Mouse (Mus musculus) kidney, postnatal 0 days (tissue): ENCODE results near the gene Wdr26. TPM values are rescaled to one million over a fixed set of nuclear protein-coding genes. Genes with fewer than 3 reads are reported as not detected.

ENCODE experiments used
- ATAC-seq: fragments of 200-750 bp; cut with Nextera tagmentation; replicated peaks from 2 replicates; pipeline ENCODE4 v1.8.0; 2017; ENCODE audit warnings: low read depth, moderate number of reproducible peaks, moderate TSS enrichment, moderate library complexity; ENCODE audit not compliant: low FRiP score
- DNase-seq: peaks from one replicate; pipeline ENCODE4 v3.0.0-alpha.2; 2016; ENCODE audit warnings: low spot score
- H3K27ac ChIP-seq: fragments of 300-500 bp; sonication (generic); 2 replicates; pipeline ENCODE4 v1.5.1; 2014; ENCODE audit warnings: mild to moderate bottlenecking
- H3K27me3 ChIP-seq: fragments of 300-500 bp; sonication (generic); 2 replicates; pipeline ENCODE4 v1.6.1; 2014; ENCODE audit warnings: low read length, mixed read lengths; ENCODE audit not compliant: insufficient read depth
- H3K36me3 ChIP-seq: fragments of 300-500 bp; sonication (generic); 2 replicates; pipeline ENCODE4 v1.6.1; 2014; ENCODE audit warnings: low read length, mixed read lengths; ENCODE audit not compliant: insufficient read depth
- H3K4me1 ChIP-seq: fragments of 300-500 bp; sonication (generic); replicated peaks from 2 replicates; pipeline ENCODE4 v1.6.1; 2014; ENCODE audit warnings: antibody characterized with exemption, low read length, mixed read lengths; ENCODE audit not compliant: insufficient read depth
- H3K4me2 ChIP-seq: fragments of 300-500 bp; sonication (generic); 2 replicates; pipeline ENCODE4 v1.6.1; 2014; ENCODE audit warnings: mild to moderate bottlenecking, low read length, moderate library complexity, mixed read lengths
- H3K4me3 ChIP-seq: fragments of 300-500 bp; sonication (generic); replicated peaks from 2 replicates; pipeline ENCODE4 v1.5.1; 2014; ENCODE audit warnings: low read depth, low read length
- H3K9ac ChIP-seq: fragments of 300-500 bp; sonication (generic); 2 replicates; pipeline ENCODE4 v1.6.1; 2014; ENCODE audit warnings: low read depth, low read length
- H3K9me3 ChIP-seq: fragments of 300-500 bp; sonication (generic); replicated peaks from 2 replicates; pipeline ENCODE4 v1.6.1; 2016; ENCODE audit warnings: low read length, inconsistent platforms, mixed read lengths
- CTCF ChIP-seq: IDR thresholded peaks from 2 replicates; pipeline ENCODE4 v1.5.1; 2016; ENCODE audit warnings: antibody characterized with exemption, low read depth, mild to moderate bottlenecking, moderate library complexity
- WGBS: fragments of 180-500 bp; shearing (Covaris S2); extraction: QIAGEN DNeasy Blood & Tissue Kit; methylation state at CpG from one replicate; pipeline ENCODE4 v1.1.7; 2014; 5-methylcytosine and 5-hydroxymethylcytosine counted together
- polyA plus RNA-seq: library from polyadenylated mRNA; unstranded; fragments of >200 nt; fragmentation: Nextera tagmentation; extraction: Ambion mirVana; gene quantifications from 2 replicates; pipeline ENCODE4 v1.2.1, GENCODE M21; 2015

Gene Wdr26
- polyA plus RNA-seq, 1 experiment from 2014 or later, result 40.4 TPM

DNA sequence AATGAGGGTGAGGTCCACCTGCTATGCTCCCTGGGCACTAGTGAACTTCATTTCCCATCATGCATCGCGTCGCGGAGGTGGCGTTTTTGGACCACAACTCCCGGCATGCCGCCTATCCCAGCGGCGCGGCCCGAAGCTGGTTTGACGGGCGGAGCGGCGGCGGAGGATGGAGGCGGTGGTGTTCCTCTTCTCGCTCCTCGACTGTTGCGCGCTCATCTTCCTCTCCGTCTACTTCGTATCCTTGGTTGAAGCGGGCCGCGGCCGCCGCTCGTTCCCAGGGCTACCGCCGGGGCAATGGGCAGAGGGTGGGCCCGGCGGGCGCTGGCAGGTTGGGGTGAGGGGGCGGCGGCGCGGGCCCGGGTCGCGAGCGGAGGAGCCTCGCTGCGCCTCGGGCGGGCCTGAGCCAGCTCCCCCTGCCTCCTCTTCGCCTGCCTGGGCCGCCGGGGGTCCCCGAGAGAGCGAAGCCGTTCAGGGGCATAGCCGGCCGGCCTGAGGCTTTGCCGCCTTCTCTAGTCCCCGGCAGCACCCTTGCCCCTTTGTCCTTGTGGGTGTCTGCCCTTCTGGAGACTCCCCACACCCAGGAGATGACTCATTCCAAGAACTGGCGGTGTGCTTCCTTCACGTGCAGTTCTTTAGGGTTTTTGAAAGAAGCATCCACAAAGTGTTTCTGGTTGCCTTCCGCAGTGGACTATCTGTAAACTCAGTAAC, 60.8 kb downstream of the Wdr26 start:
- Histone ChIP-seq H3K9ac (peak overlapping the region; percentile 89), H3K9me3 (no peaks in the 10 kb centered on the region), H3K36me3 (peaks cover 15% of the 10 kb centered on the region; the same call in 1 of the 2 replicates), H3K27ac (peak overlapping the region; percentile 83), H3K4me1 (peaks cover 6% of the 10 kb centered on the region; the same call in 1 of the 2 replicates), H3K4me2 (peak overlapping the region; percentile 81), H3K27me3 (no peaks in the 10 kb centered on the region), H3K4me3 (peak overlapping the region; percentile 96)
- ATAC-seq (peak; percentile 92), DNase-seq (peak; percentile 94)
- TF ChIP-seq CTCF, result no peak
- under 1% methylated on average over 59 of the region's 59 CpGs for WGBS

DNA sequence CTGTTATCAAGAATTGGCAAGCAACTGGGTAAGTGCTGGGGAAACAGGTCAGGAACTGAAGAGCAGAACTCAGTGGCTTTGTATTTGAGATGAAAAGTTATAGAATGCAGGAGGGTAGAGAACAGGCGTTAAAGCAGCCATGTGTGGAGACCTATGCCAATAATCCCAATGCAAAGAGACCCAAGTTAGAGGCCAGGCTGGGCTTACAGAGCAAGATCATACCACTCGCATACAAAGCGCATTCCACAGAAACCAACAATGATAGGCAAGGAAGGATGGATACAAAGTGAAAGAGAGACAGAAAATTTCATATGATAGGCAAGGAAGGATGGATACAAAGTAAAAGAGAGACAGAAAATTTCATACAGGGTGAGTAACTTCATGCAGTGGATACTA, 61.4 kb downstream of the Wdr26 start:
- Histone ChIP-seq H3K4me3 (peak overlapping the region; percentile 96), H3K27ac (no peak overlapping the region), H3K9me3 (no peaks in the 10 kb centered on the region), H3K36me3 (peaks cover 9% of the 10 kb centered on the region; the same call in 1 of the 2 replicates), H3K4me2 (no peak overlapping the region), H3K27me3 (no peaks in the 10 kb centered on the region), H3K9ac (no peak overlapping the region), H3K4me1 (peaks cover 6% of the 10 kb centered on the region; the same call in 1 of the 2 replicates)
- no peak for ATAC-seq
- 62% methylated on average over 3 of the region's 3 CpGs for WGBS
- no peak for DNase-seq
- TF ChIP-seq CTCF, result no peak

DNA sequence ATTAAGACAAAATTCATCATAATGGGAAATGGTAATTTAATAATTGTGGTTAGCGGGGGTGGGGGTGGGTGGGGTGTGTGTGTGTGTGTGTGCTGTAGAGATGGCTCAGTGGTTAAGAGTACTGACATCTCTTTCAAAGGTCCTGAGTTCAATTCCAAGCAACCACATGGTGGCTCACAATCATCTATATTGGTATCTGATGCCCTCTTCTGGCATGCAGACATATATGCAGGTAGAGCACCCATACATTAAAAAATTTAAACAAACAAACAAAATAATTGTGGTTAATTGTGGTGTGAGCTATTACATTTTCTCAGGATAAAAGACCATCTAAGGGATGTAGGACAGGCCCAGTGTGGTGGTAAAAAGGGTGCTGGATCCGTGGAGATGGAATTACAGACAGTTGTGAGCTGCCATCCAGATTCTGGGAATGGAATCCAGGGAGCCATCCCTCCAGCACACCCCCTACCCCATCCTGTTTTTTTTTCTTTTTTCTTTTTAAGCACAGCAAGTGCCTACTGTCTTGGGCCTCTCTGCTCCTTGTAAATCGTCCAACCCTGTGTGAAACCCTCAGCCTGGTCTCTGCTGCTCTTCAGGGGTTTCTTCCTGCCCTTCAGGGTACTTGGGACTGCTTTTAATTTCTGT, 62.3 kb downstream of the Wdr26 start:
- DNase-seq, result no peak
- Histone ChIP-seq H3K9ac (no peak overlapping the region), H3K9me3 (no peaks in the 10 kb centered on the region), H3K4me1 (peaks cover 10% of the 10 kb centered on the region; the same call in 1 of the 2 replicates), H3K27me3 (no peaks in the 10 kb centered on the region), H3K36me3 (0 out of 2 replicates have a peak, but pooled peaks cover under 1% of the 10 kb centered on the region), H3K4me2 (no peak overlapping the region), H3K27ac (no peak overlapping the region), H3K4me3 (no peak overlapping the region)
- peak; percentile 42 for TF ChIP-seq CTCF
- 68% methylated on average over 3 of the region's 3 CpGs for WGBS
- ATAC-seq, result no peak

DNA sequence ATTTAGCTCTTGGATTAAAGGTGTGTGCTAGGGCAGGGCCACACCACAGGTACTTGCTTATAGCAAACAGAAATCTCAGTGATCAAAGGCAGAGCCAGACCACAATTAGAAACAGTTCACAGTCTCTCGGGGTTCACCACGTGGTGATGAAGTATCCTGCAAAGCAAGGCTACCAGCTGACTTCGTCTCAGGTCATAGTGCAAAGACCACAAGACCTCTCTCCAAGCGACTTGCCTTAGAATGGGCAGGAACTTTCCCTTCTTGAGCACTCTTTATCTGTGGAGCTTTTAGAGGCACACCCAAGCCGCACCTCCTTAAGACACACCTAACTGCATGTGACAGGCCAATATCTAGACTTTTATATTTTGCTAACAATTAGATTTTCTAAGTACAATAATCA, 63.3 kb downstream of the Wdr26 start:
- H3K27ac ChIP-seq, result no peak overlapping the region
- no peak overlapping the region for H3K4me2 ChIP-seq
- DNase-seq (no peak), ATAC-seq (no peak)
- WGBS, result 66% methylated on average over 5 of the region's 5 CpGs
- H3K4me3 ChIP-seq, result no peak overlapping the region
- H3K9ac ChIP-seq, result no peak overlapping the region
- H3K36me3 ChIP-seq, result no peaks in the 10 kb centered on the region
- no peak for TF ChIP-seq CTCF
- no peaks in the 10 kb centered on the region for H3K9me3 ChIP-seq
- peaks cover 10% of the 10 kb centered on the region; the same call in 1 of the 2 replicates for H3K4me1 ChIP-seq
- H3K27me3 ChIP-seq, result no peaks in the 10 kb centered on the region

DNA sequence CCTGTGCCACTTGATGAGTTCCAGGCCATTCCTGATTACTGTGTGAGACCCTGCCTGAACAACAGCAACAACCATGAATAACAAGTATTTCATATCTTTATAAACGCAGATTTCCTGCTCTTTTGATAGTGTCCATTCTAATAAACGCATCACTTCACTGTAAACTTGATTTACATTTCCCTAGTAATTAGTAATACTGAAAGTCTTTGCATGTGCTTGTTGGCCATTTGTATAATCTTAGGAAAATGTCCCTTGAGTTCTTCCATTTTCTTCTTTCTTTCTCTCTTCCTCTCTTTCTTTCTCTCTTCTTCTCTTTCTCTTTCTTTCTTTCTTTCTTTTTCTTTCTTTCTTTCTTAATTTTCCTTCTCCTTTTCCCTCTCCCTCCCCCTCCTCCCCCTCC, 65.6 kb downstream of the Wdr26 start:
- Histone ChIP-seq H3K27me3 (no peaks in the 10 kb centered on the region), H3K4me1 (peaks cover 8% of the 10 kb centered on the region; the same call in 1 of the 2 replicates), H3K4me2 (no peak overlapping the region), H3K4me3 (no peak overlapping the region), H3K9ac (no peak overlapping the region), H3K9me3 (no peaks in the 10 kb centered on the region), H3K27ac (no peak overlapping the region), H3K36me3 (0 out of 2 replicates have a peak, but pooled peaks cover 2% of the 10 kb centered on the region)
- no peak for ATAC-seq
- no peak for DNase-seq
- TF ChIP-seq CTCF, result no peak
- 92% methylated on average over 2 of the region's 2 CpGs for WGBS

DNA sequence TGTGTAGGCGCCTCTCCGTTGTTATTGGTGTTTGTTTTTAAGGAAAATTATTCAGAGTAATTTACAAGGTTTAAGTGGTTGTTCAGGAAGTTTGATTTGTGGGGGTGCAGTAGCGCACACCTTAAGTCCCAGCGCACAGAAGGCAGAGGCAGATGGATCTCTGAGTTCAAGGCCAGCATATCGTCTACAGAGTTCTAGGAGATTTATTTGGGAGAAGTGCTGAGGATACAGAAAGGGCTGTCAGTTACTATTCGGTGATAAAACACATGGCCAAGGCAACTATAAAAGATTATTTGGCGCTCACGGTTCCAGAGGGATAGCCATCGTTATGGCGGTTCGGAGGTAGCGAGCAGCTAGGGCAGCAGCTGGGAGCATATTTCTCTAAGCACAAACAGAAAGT, 66.8 kb downstream of the Wdr26 start:
- Histone ChIP-seq H3K9ac (peak overlapping the region; percentile 70), H3K36me3 (peaks cover 6% of the 10 kb centered on the region), H3K27ac (peak overlapping the region; percentile 92), H3K4me3 (peak overlapping the region; percentile 68), H3K4me2 (peak overlapping the region; percentile 86), H3K4me1 (peaks cover 8% of the 10 kb centered on the region; the same call in 1 of the 2 replicates), H3K9me3 (no peaks in the 10 kb centered on the region), H3K27me3 (no peaks in the 10 kb centered on the region)
- 9% methylated on average over 12 of the region's 12 CpGs for WGBS
- ATAC-seq (no peak), DNase-seq (peak; percentile 7)
- TF ChIP-seq CTCF, result no peak
